Mouse (Mus musculus): ENCODE results near the gene Naglu.

The Naglu gene

GRCm38 (mm10) chr11:101057860-101058259 is 12.0 kb upstream of the Naglu start:
- DNase-seq (ENCODE audit: low spot score in 2 of 2), result peak; percentile 79 to 87

DNA sequence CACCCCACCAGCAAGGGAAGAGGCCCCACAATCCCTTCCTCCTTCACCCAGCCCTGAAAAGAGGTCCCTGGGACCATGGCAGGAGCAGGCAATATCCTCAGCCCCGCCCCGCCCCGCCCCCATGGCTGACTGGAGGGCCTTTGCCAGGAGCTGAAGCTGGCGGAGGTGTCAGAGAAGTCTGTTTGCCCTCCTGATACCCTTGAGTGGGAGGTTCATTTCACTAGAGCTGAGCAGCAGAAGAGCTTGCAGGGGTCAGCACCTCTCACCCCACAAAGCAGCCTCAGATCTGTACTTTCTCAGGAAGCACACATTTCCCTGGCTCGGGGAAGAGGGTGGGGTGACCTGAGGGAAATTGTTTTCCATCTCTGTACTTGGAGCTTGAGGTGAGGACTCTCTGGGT is 11.1 kb upstream of the Naglu start:
- DNase-seq (ENCODE audit: low spot score in 2 of 2), result peak; percentile 70 to 85

DNA sequence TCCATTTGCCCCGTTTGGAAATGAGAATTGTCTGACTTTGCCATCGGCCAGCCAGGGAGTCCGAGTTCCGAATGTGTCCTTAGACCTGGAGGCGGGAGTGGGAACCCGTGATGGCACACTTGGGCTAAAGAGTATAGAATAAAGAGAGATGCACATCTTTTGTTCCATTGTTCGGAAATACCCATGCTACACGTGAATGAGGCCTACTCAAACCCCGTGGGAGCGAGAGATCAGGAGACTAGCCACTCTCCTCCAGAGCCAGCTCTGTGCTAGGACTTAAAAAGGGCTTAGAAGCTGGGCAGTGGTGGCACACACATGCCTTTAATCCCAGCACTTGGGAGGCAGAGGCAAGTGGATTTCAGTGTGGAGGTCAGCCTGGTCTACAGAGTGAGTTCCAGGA is 10.3 kb upstream of the Naglu start:
- DNase-seq (ENCODE audit: low spot score in 2 of 2), result no peak

GRCm38 (mm10) chr11:101060126-101060525 is 9.7 kb upstream of the Naglu start:
- DNase-seq (ENCODE audit: low spot score in 2 of 2), result peak; percentile 82 to 87

GRCm38 (mm10) chr11:101061049-101061448 is 8.8 kb upstream of the Naglu start:
- no peak for DNase-seq (ENCODE audit: low spot score in 2 of 2)

DNA sequence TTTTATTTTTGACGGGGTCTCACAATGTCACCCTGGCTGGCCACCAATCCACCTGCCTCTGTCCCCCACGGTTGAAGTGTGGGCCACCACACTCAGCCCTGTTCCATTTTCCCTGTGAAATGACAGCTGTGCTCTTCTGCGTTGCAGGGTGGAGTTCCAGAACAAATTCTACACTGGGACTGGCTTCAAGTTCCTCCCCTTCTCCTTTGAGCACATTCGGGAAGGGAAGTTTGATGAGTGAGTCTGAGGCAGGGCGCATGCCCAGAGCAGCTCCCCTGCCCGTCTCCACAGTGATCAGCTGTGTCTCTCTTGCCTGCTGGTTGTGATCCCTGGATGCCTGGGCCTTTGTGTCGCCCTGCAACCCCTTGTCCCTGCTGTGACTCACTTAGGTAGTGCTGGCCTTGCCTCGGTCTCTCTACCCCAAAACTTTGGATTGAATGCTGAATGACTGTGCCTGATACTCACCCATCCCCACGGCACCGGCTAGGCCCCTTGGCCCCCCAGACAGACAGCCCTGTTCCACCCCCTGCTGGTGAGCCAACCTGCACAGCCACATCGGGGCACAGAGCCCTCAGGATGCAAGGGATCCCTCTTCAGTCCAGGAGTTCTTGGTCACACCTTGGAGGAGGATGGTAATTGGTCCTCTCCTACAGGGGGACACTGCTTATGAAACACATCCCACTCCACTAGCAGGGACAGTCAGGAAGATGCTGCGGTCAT is 7.5 kb upstream of the Naglu start:
- peak; percentile 84 to 87 for DNase-seq (ENCODE audit: low spot score in 2 of 2)

GRCm38 (mm10) chr11:101062971-101063675 is 6.7 kb upstream of the Naglu start:
- no peak for DNase-seq (ENCODE audit: low spot score in 2 of 2)

DNA sequence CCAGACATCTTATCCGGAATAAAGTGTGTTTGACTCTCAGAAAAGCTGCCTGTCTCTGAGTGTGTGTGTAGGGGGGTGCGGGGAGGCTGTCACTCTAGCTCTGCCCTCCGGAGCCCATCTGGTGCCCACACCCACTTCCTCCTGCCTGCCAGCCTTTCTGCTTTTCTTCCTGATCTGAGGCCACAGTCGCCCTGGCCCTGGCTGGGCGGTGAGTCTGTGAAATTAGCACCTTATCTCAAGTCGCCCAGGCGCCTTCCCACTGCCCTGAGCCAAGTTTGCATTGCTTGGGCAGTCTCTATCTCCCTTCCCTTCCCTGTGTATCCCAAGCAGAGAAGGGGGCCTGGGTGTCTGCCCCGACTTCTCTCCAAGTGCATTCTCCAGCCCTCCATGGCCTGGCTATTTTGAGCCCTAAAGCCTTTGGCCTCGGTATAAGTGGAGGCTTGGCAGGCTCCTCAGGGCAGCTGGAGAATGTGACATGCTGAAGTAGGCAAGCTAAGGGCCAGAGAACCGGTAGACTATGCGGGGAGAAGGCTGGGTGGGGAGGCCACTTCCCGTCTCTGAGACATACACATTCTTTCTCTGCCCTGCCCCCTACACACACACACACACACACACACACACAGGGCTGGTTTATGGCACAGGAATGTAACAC is 6.0 kb upstream of the Naglu start:
- peak; percentile 87 to 90 for DNase-seq (ENCODE audit: low spot score in 2 of 2)

GRCm38 (mm10) chr11:101064462-101064861 is 5.3 kb upstream of the Naglu start:
- no peak for DNase-seq (ENCODE audit: low spot score in 2 of 2)

DNA sequence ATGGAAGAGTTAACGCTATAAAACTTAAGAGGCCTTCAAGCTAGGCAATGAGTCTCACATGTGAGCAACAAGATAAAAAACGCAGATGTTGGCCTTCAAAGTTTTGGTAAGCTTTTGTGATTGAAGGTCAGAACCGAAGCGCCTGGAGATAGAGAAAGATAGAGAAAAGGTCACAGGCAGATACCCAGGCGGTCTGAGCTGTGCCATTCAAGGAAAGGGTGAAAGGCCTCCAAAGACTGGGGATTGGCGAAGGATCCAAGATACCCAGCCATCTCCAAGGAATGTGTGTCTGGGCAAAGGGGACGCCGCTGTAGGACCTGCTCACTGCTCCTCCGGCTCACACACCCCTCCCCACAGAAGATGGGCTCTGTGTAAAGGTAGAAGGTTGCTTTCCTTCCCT is 4.8 kb upstream of the Naglu start:
- no peak for DNase-seq (ENCODE audit: low spot score in 2 of 2)

DNA sequence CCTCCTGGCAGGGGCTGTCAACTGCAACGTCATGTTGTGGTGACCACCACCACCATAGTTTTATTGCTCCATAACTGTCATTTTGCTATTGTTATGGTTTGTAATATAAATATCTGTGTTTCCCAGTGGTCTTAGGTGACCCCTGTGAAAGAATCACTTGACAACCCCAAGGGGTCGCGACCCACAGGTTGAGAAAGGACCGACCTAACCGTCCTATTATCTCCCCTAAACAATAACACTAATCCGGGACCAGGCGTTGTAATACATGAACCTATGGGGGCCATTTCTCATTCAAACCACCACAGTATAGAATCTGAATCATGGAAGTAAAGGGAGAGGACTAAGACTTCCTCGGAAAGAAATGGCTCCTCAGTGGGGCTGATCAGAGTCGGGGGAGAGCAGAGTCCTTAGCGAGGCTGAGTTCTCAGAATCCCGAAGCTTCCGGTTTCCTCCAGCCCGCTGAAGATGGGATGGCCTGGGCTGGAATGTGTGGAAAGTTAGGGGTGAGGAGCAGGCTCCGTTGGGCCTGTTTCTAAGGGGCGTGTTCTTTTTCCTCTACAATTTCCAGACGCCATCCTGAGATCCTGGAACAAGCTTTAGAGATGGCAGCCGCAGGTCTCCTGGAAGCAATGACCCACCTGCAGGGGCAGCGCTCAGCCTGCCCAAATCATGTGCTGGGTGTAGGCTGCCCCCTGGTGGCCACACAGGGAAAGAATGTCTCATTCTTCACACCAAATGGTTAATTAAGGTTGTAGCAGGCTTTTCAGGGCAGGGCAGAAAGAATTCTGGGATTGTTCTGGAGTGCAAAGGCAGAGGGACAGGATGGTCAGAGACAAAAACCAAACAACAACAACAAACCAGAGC is 3.0 kb upstream of the Naglu start:
- DNase-seq (ENCODE audit: low spot score in 2 of 2), result peak; percentile 72 to 83

GRCm38 (mm10) chr11:101070189-101070527 is 346 bp downstream of the Naglu start:
- DNase-seq (ENCODE audit: low spot score in 2 of 2), result no peak

GRCm38 (mm10) chr11:101070987-101071386 is 1.2 kb downstream of the Naglu start:
- DNase-seq (ENCODE audit: low spot score in 2 of 2), result no peak

DNA sequence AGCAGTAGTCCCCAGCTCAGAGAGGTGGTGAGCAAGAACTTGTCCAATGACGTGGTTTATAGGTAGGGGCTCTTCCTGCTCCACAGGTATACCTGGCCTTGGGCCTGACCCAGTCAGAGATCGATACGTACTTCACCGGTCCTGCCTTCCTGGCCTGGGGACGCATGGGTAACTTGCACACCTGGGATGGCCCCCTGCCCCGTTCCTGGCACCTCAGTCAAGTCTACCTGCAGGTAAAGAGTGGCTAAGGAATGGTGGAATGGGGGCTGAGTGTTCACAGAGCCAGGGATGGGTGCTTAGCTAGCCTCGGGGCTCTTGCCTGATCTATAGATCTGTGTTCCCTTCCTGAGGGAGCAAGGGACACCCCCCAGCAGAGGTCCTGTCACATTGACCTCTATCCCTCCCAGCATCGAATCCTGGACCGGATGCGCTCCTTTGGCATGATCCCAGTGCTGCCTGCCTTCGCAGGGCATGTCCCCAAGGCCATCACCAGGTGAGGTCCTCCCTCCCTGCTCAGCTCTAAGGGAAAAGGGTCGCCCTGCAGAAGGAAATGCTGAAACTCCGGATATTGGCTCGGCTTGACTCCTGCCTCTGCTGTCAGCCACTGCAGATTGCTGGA is 2.1 kb downstream of the Naglu start:
- DNase-seq (ENCODE audit: low spot score in 2 of 2), result no peak

- DNase-seq (ENCODE audit: low spot score in 2 of 2), result no peak
These were observed 8.3 kb downstream of the Naglu start, which contains the start of gene Hsd17b1 for GRCm38 (mm10) chr11:101078121-101078520. Gene Hsd17b1, plus strand, starts transcription at chr11:101078411.

DNA sequence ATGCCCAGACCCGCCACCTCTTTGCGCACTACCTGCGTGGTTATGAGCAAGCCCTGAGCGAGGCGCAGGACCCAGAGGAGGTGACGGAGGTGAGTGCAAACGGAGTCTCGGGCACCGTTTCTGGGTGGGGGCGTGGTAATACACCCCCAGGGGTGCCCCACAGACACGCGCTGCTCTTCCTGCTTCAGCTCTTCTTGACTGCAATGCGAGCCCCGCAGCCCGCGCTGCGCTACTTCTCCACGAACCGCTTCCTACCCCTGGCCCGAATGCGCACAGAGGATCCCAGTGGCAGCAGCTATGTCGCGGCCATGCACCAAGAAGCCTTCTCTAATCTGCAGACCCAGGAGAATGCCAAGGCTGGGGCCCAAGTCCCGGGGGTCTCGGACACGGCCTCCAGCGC is 9.9 kb downstream of the Naglu start:
- no peak for DNase-seq (ENCODE audit: low spot score in 2 of 2)

GRCm38 (mm10) chr11:101080421-101080820 is 10.6 kb downstream of the Naglu start:
- no peak for DNase-seq (ENCODE audit: low spot score in 2 of 2)

DNA sequence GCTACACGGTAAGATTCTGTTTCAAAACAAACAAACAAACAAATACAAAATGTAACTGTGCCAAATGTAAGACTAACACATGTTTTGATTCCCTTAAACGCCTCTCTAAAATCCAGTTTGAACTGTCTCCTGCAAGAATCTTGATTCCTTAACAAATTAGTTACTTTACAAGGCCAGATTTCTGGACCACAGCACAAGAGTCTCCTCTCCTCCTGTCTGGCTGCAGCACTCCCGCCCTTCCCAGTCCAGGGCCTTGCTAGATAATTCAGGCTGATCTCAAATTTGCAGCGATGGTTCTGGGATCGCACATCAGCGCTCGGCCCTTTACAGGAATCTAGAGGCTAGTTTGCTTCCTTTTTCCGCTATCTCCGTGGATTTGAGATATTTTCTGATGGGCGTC is 11.8 kb downstream of the Naglu start:
- DNase-seq (ENCODE audit: low spot score in 2 of 2), result no peak

DNA sequence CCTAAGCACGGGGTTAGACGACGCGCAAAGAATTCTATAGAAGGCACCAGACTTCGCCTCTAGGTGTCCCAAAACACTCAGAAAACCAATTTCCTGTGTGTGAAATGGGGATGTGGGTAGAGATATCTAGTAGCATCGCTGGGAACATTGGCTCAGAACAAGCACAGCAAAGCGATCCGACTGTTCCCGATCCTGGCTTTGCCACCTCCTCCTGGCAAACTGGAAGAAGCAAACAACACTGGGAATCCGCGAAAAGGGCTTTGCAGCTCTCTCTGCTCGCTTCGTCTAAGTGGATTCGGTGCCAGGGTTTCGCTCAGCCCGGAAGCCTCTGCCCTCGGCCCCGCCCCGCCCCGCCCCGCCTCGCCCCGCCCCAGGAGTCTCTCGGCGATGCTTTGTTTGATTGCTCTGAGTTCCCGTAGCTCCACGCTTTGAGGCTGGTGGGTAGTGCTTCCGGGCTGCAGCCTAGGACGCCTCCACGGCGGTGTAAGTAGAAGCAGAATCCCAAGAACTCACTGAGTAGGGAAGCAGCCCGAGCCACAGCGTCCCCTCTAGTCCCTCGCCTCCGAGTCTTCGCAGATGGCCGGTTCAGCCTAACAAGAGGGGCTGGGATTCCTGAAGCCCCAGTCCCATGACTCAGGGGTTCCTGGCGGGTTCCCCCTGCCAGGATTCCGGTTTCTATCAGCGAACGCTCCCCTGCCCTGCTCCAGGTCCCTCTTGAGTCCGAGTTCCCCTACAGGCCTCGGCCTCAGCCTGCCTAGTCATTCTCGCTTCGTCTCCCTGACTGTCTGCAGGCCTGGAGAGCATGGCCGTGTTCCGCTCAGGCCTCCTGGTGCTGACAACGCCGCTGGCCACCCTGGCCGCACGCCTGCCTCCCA is 12.6 kb downstream of the Naglu start, which contains the start of gene Coasy:
Gene Coasy (plus strand): TSS at position 358 of the 875 bp plus-strand sequence.
- DNase-seq (ENCODE audit: low spot score in 2 of 2), result peak; percentile 85 to 88

- no peak for DNase-seq (ENCODE audit: low spot score in 2 of 2)
These were observed 13.4 kb downstream of the Naglu start for GRCm38 (mm10) chr11:101083083-101083697.
